Mouse (Mus musculus) T-helper 17 cell (primary cell): ENCODE data around the gene Tjp3.

Experiments
- in situ Hi-C, 2 experiments: fragments of 300-600 bp; cut with MboI, MseI; formaldehyde crosslinking; loops; 1 replicate in 1 of 2; 2 replicates in 1 of 2; pipeline ENCODE4 v1.15.1; 2025; ENCODE audit warnings: high pct_unique_total_duplicates in 2 of 2

The Tjp3 gene

GRCm38 (mm10) chr10:81299585-81300351 lies 8.4 kb upstream of the Tjp3 start:
- in situ Hi-C loops = loop anchor here in 1 of 2 experiments (5.0 kb wide), 1 partner anchor 48 kb away; no protein-coding TSS in a partner anchor

- in situ Hi-C loops = no loop called here
Observed at GRCm38 (mm10) chr10:81298369-81299100, 7.2 kb upstream of the Tjp3 start.

- in situ Hi-C loops = no loop called here
Observed at GRCm38 (mm10) chr10:81297845-81298244, 6.5 kb upstream of the Tjp3 start.

DNA sequence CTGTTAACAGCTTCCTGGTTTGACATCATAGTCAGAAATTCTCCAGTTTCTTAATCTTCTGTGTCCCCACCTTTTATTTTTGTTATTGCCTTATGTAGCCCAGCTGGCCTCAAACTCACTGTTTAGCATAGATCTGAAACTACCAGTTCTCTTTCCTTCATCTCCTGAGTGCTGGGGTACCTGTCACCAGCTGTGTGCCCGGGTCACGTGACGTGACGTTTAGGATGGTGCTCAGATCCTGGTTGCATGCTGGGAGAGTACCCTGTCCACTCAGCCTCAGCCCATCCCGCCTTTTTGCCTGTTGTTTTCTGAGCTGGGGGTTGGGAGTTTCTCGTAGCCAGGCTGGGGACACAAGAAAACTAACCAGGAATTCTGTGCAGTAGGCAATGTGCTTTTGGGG lies 5.9 kb upstream of the Tjp3 start:
- in situ Hi-C loops = no loop called here

DNA sequence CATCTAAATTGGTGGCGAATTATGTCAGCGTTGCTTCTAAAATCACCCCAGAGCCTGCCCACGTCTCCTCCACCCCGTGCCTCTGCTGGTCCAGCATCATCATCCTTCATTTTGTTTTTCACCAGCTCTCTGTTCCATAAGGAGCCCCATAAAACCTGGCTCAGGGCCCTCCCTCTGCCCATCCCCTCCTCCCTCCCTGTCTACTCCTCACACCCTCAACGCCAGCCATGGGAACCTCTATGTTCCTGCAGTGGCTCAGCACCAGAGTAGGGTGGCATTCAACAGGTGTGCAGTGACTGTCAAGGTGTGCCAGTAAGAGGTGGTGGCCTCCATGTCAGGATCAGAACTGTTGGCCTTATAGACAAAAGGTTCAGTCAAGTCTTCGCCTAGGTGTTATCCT lies 3.8 kb upstream of the Tjp3 start:
- in situ Hi-C loops = no loop called here

DNA sequence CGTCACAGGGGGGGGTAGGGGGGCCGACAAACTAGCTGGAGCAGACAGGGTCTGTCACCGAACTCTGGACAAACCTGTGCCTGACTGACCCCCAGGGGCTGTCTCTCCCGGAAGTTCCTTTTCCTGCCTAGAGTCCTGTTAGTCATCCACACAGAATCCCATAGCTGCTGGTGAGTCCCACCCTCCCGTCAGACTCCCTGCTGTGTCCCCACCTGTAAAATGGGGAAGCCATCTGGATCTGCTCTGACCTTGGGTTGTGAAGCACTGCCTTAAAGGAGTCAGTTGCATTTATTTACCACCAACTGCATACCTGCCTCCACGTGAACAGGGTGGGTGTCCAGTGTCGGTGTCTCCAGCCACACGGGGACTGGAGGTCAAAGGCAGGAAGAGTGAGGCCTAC lies 3.1 kb upstream of the Tjp3 start:
- in situ Hi-C loops = loop anchor here in 1 of 2 experiments (5.0 kb wide), 1 partner anchor 253 kb away; the partner anchor contains the start of gene Gna11

DNA sequence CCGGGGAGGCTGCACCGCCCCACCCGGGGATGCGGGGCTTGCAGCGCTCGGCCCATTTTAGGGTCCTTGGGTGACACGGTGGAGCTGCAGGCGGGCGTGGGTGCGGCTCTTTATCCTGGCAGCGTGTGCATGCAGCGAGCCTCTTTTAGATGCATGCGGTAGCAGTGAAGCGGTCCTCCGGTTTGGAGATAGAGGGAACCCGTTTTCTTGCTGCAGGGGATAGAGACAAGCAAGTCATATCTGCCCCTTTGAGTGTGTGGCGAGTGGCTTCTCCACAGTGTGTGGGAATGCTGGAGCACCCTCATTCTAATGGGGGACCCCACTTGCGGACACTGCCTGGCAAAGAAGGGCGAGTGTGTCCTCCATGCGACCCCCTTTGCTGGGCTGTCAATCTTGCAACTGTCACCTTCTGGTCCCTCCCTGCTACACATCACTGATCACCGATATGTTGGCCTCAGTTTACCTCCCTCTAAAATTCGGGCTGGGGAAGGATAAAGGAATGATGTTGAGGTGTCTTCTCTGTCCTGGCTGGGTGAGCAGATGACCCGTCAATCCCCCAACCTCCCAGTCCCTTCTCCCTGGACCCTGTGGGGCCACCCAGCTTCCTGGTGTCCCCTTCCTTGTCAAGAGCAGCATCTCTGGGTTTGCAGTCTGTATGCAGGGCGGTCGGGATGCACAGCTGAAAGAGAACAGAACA lies 2.1 kb upstream of the Tjp3 start:
- in situ Hi-C loops = loop anchor here in 1 of 2 experiments (5.0 kb wide), 1 partner anchor 254 kb away; the partner anchor contains the start of gene Gna11

- in situ Hi-C loops = loop anchor here in 1 of 2 experiments (5.0 kb wide), 1 partner anchor 255 kb away; the partner anchor contains the start of gene Gna11
Observed at GRCm38 (mm10) chr10:81292554-81293333, 1.4 kb upstream of the Tjp3 start, which contains the start of gene Pip5k1c. Gene Pip5k1c (plus strand): TSS chr10:81292963.

DNA sequence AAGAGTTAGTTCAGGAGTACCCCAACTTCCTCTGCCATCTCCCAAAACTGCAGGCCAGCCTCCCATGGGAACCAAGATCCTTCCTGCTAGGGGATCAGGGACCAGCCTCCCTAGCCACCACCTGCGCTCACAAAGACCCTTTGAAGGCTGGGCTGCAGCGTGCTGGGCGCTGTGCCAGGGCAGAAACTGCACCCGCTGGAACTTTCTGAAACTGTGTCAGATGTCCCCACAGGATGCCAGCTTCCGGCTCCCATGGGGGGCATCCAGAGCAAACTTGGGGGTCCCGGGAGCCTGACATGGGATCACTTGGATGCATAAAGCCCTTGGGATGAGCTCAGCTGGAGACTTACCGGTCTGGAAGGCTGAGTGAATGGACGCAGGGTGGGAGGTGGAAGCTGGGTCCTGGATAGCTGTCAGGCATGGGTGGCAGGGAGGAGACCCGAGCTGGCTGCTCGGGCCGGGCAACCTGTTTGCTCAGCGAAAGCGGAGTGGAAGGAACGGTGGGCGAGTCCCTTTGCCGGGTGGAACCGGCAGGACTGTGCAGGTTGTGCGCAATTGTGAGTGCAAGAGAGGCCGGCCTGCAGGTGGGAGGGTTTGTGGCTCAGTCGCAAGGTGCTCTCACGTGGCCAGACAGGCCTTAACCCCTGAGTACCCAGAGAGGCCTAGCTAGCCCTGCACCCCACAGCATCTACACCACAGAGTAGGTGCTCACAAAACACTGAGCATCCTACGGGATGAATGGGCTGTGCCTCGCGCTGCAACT lies 502 bp downstream of the Tjp3 start:
- in situ Hi-C loops = loop anchor here in 1 of 2 experiments (5.0 kb wide), 1 partner anchor 256 kb away; the partner anchor contains the start of gene Gna11

- in situ Hi-C loops = loop anchor here (5.0 to 10.0 kb wide), 3 partner anchors 32 to 257 kb away; partner anchors contain the start of genes Gipc3 (in 2 of the 2), Cactin (in 1 of the 2) and Gna11 (in 1 of the 2)
Observed at GRCm38 (mm10) chr10:81289811-81290210, 1.6 kb downstream of the Tjp3 start.

DNA sequence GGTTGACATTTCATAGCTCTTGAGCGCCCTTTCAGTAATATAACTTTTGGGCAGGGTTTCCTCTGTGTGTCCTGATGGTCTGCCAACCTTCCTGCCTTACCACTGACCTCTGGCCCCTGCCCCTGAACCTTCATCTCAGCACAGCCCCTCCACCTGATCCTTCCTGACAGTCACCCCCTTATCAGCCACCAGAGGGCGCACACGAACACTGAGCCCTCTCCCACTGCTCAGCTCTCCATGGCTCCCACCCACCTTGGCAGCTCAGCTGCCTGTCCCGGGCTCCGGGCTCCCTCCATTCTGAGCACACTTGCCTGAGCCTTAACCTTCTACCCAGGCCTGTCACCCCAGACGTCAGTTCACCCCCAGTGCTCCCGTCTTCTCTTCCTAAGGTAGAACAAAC lies 2.1 kb downstream of the Tjp3 start:
- in situ Hi-C loops = loop anchor here (5.0 to 10.0 kb wide), 2 partner anchors 33 to 56 kb away; partner anchors contain the start of genes Gipc3 (in 2 of the 2) and Cactin (in 1 of the 2)

- in situ Hi-C loops = loop anchor here (5.0 to 10.0 kb wide), 2 partner anchors 34 to 56 kb away; partner anchors contain the start of genes Gipc3 (in 2 of the 2) and Cactin (in 1 of the 2)
Observed at GRCm38 (mm10) chr10:81288601-81289000, 2.8 kb downstream of the Tjp3 start.

GRCm38 (mm10) chr10:81287513-81288157 lies 3.7 kb downstream of the Tjp3 start:
- in situ Hi-C loops = loop anchor here (5.0 to 10.0 kb wide), 2 partner anchors 35 to 57 kb away; partner anchors contain the start of genes Gipc3 (in 2 of the 2) and Cactin (in 1 of the 2)

GRCm38 (mm10) chr10:81286586-81286985 lies 4.8 kb downstream of the Tjp3 start:
- in situ Hi-C loops = loop anchor here (5.0 to 10.0 kb wide), 2 partner anchors 36 to 58 kb away; partner anchors contain the start of genes Gipc3 (in 2 of the 2) and Cactin (in 1 of the 2)

- in situ Hi-C loops = loop anchor here (5.0 to 10.0 kb wide), 2 partner anchors 36 to 59 kb away; partner anchors contain the start of genes Gipc3 (in 2 of the 2) and Cactin (in 1 of the 2)
Observed at GRCm38 (mm10) chr10:81285694-81286450, 5.5 kb downstream of the Tjp3 start.

GRCm38 (mm10) chr10:81284719-81285118 lies 6.7 kb downstream of the Tjp3 start:
- in situ Hi-C loops = loop anchor here (5.0 to 10.0 kb wide), 2 partner anchors 38 to 60 kb away; partner anchors contain the start of genes Gipc3 (in 2 of the 2) and Cactin (in 1 of the 2)

DNA sequence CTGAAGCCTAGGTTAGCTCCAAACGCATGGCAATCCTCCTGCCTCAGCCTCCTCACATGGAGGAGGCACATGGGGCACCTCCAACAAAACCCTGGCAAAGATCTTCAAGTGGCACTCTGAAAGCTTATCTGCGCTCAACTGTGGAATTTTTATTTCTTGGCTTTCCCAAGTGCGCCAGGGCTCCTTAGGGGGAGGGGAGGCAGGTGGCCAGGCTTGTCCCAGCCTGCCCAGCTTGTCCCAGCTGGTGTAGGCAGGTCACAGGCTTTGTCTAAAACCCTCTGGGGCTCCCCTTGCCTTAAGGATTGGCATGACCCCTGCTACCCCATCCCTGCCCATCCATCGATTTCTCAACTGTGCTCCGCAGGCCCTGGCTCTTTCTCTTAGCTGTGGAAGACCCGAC lies 7.2 kb downstream of the Tjp3 start:
- in situ Hi-C loops = loop anchor here (10.0 kb wide), 1 partner anchor 61 kb away; the partner anchor contains the start of gene Gipc3 (in 2 of the 2)

DNA sequence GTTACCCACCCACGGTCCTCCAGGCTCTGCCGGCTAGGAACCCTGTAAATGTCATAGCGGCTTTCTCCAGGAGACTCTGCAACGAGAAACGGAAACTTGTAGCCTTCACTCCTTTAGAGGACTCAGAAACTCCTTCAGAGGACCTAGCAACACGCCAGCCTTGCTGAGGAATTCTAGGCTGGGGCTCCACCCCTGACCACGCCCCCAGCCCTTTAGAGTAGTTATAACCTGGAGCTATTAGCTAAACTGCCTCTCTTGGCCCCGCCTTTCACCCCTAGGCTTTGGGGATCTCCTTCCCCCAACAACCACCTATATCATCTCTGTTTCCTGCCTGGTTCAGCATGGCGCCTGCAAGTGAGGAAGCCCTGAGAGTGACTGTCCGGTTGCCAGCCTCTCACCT lies 11.9 kb downstream of the Tjp3 start:
- in situ Hi-C loops = no loop called here
